Mouse (Mus musculus) adrenal gland, postnatal 25 days (tissue): ENCODE results near the gene Skil. TPM values are rescaled to one million over a fixed set of nuclear protein-coding genes. Genes with fewer than 3 reads are reported as not detected.

Experiments
- DNase-seq: peaks from one replicate; pipeline ENCODE4 v3.0.0; 2021; ENCODE audit warnings: mixed read lengths
- total RNA-seq: library from RNA; stranded (reverse); gene quantifications from 2 replicates; pipeline ENCODE4 v1.2.3, GENCODE M21; 2021

Skil gene
- total RNA-seq, 1 experiment from 2014 or later: 32.9 TPM

- peak; percentile 24 for DNase-seq
Measured at GRCm38 (mm10) chr3:31083507-31084245, 11.2 kb upstream of the Skil start.

GRCm38 (mm10) chr3:31085000-31085399, 9.9 kb upstream of the Skil start:
- no peak for DNase-seq

- DNase-seq: no peak
Measured at GRCm38 (mm10) chr3:31088789-31089775, 5.8 kb upstream of the Skil start.

- DNase-seq: no peak
Measured at GRCm38 (mm10) chr3:31089956-31090355, 4.9 kb upstream of the Skil start.

GRCm38 (mm10) chr3:31093196-31093595, 1.7 kb upstream of the Skil start:
- DNase-seq: no peak

- DNase-seq: peak; percentile 77
Measured at GRCm38 (mm10) chr3:31093627-31094351, 1.1 kb upstream of the Skil start.

- no peak for DNase-seq
Measured at GRCm38 (mm10) chr3:31095179-31095490, 277 bp downstream of the Skil start.

GRCm38 (mm10) chr3:31095491-31096154, 765 bp downstream of the Skil start:
- DNase-seq: peak; percentile 46

- DNase-seq: no peak
Measured at GRCm38 (mm10) chr3:31096155-31097101, 1.6 kb downstream of the Skil start.

GRCm38 (mm10) chr3:31097102-31097720, 2.4 kb downstream of the Skil start:
- no peak for DNase-seq

GRCm38 (mm10) chr3:31097976-31098375, 3.1 kb downstream of the Skil start:
- peak; percentile 15 for DNase-seq

- DNase-seq: no peak
Measured at GRCm38 (mm10) chr3:31098556-31098955, 3.7 kb downstream of the Skil start.

- no peak for DNase-seq
Measured at GRCm38 (mm10) chr3:31100026-31100425, 5.2 kb downstream of the Skil start.

GRCm38 (mm10) chr3:31100802-31101201, 5.9 kb downstream of the Skil start:
- no peak for DNase-seq

GRCm38 (mm10) chr3:31104936-31105335, 10.1 kb downstream of the Skil start:
- DNase-seq: no peak

- no peak for DNase-seq
Measured at GRCm38 (mm10) chr3:31106597-31106996, 11.7 kb downstream of the Skil start.

GRCm38 (mm10) chr3:31107674-31108073, 12.8 kb downstream of the Skil start:
- DNase-seq: no peak

- DNase-seq: no peak
Measured at GRCm38 (mm10) chr3:31109108-31109507, 14.2 kb downstream of the Skil start.

GRCm38 (mm10) chr3:31123098-31123497, 28.2 kb downstream of the Skil start:
- DNase-seq: no peak

GRCm38 (mm10) chr3:31126303-31126702, 31.4 kb downstream of the Skil start:
- no peak for DNase-seq
